Mouse (Mus musculus): ENCODE measurements around the gene Cacng2.

Cacng2 gene

GRCm38 (mm10) chr15:78082149-78082548 is 37.7 kb downstream of the Cacng2 start:
- no peak for DNase-seq (ENCODE audit: low read depth)

GRCm38 (mm10) chr15:78081384-78081783 is 38.4 kb downstream of the Cacng2 start:
- no peak for DNase-seq (ENCODE audit: low read depth)

GRCm38 (mm10) chr15:78080326-78080725 is 39.5 kb downstream of the Cacng2 start:
- no peak for DNase-seq (ENCODE audit: low read depth)

- no peak for DNase-seq (ENCODE audit: low read depth)
Measured at GRCm38 (mm10) chr15:78078776-78079628, 40.8 kb downstream of the Cacng2 start.

- DNase-seq (ENCODE audit: low read depth): no peak
Measured at GRCm38 (mm10) chr15:78078206-78078605, 41.6 kb downstream of the Cacng2 start.

- no peak for DNase-seq (ENCODE audit: low read depth)
Measured at GRCm38 (mm10) chr15:78075921-78076320, 43.9 kb downstream of the Cacng2 start.

- DNase-seq (ENCODE audit: low read depth): no peak
Measured at GRCm38 (mm10) chr15:78073109-78073508, 46.7 kb downstream of the Cacng2 start.

GRCm38 (mm10) chr15:78066475-78066874 is 53.4 kb downstream of the Cacng2 start:
- DNase-seq (ENCODE audit: low read depth): peak; percentile 14

- no peak for DNase-seq (ENCODE audit: low read depth)
Measured at GRCm38 (mm10) chr15:78065541-78065940, 54.3 kb downstream of the Cacng2 start.

GRCm38 (mm10) chr15:78064340-78064739 is 55.5 kb downstream of the Cacng2 start:
- no peak for DNase-seq (ENCODE audit: low read depth)

- no peak for DNase-seq (ENCODE audit: low read depth)
Measured at GRCm38 (mm10) chr15:78062467-78062866, 57.4 kb downstream of the Cacng2 start.

GRCm38 (mm10) chr15:78056930-78057329 is 62.9 kb downstream of the Cacng2 start:
- no peak for DNase-seq (ENCODE audit: low read depth)

GRCm38 (mm10) chr15:78050682-78051081 is 69.1 kb downstream of the Cacng2 start:
- DNase-seq (ENCODE audit: low read depth): no peak

GRCm38 (mm10) chr15:78049933-78050332 is 69.9 kb downstream of the Cacng2 start:
- no peak for DNase-seq (ENCODE audit: low read depth)

GRCm38 (mm10) chr15:78045842-78046241 is 74.0 kb downstream of the Cacng2 start:
- DNase-seq (ENCODE audit: low read depth): no peak

- no peak for DNase-seq (ENCODE audit: low read depth)
Measured at GRCm38 (mm10) chr15:78045314-78045713, 74.5 kb downstream of the Cacng2 start.

- no peak for DNase-seq (ENCODE audit: low read depth)
Measured at GRCm38 (mm10) chr15:78044826-78045225, 75.0 kb downstream of the Cacng2 start.

- DNase-seq (ENCODE audit: low read depth): no peak
Measured at GRCm38 (mm10) chr15:78042706-78043105, 77.1 kb downstream of the Cacng2 start.

- no peak for DNase-seq (ENCODE audit: low read depth)
Measured at GRCm38 (mm10) chr15:78037626-78038025, 82.2 kb downstream of the Cacng2 start.

GRCm38 (mm10) chr15:78036586-78036985 is 83.2 kb downstream of the Cacng2 start:
- no peak for DNase-seq (ENCODE audit: low read depth)

- no peak for DNase-seq (ENCODE audit: low read depth)
Measured at GRCm38 (mm10) chr15:78029938-78030337, 89.9 kb downstream of the Cacng2 start.

GRCm38 (mm10) chr15:78026521-78026920 is 93.3 kb downstream of the Cacng2 start:
- DNase-seq (ENCODE audit: low read depth): no peak

- no peak for DNase-seq (ENCODE audit: low read depth)
Measured at GRCm38 (mm10) chr15:78024211-78024610, 95.6 kb downstream of the Cacng2 start.

GRCm38 (mm10) chr15:78014046-78014445 is 105.8 kb downstream of the Cacng2 start:
- no peak for DNase-seq (ENCODE audit: low read depth)
